In genomic region chr14:62270698-62271396, GRCm38 (mm10) we compare ENCODE assay signal across 24 mouse cellular contexts. TPM values are rescaled to one million over a fixed set of nuclear protein-coding genes. Genes with fewer than 3 reads are reported as not detected.
"Had no signal": no experiment of that assay in that cellular context is flagged by ENCODE, and none has a peak within 500 bp of the region (broad histone marks: within the 10 kb centered on the region; RNA-seq: fewer than 3 reads in every experiment).

No protein-coding gene starts in this region.

- H3K4me2 ChIP-seq: hindbrain, embryonic 14.5 days; intestine, embryonic 15.5 days; liver, embryonic 11.5 days; liver, embryonic 13.5 days; liver, embryonic 15.5 days had no signal

- H3K27ac ChIP-seq: heart, embryonic 10.5 days; hindbrain, embryonic 14.5 days; intestine, embryonic 15.5 days; layer of hippocampus, adult 2 months; left cerebral cortex, adult 2 months; liver, embryonic 13.5 days; liver, embryonic 15.5 days had no signal

- H3K27me3 ChIP-seq: intestine, embryonic 15.5 days; liver, embryonic 13.5 days; liver, embryonic 15.5 days had no signal

- H3K4me3 ChIP-seq: heart, embryonic 10.5 days; intestine, embryonic 15.5 days; layer of hippocampus, adult 2 months; left cerebral cortex, adult 2 months; liver, embryonic 13.5 days; liver, embryonic 15.5 days had no signal

- DNase-seq: gastrocnemius, postnatal 14 days; gastrocnemius, postnatal 36 days; heart, adult 11 months; heart, postnatal 14 days; heart, postnatal 36 days; kidney, adult 18-20 months; kidney, adult 8-10 months; kidney, postnatal 10 days; kidney, postnatal 25 days; kidney, postnatal 4 days; liver; liver, embryonic 13.5 days; liver, postnatal 0 days had no signal

- H3K4me1 ChIP-seq: heart, embryonic 10.5 days; intestine, embryonic 15.5 days; liver, embryonic 13.5 days; liver, embryonic 15.5 days had no signal

- ATAC-seq: hindbrain, embryonic 16.5 days; inflammation-experienced regulatory T-cells, adult 6 months; intestine, embryonic 15.5 days; intestine, postnatal 0 days; liver, postnatal 0 days had no signal

- H3K36me3 ChIP-seq: heart, embryonic 10.5 days; intestine, embryonic 15.5 days; liver, embryonic 13.5 days; liver, embryonic 15.5 days had no signal

- H3K9ac ChIP-seq: hindbrain, embryonic 14.5 days; intestine, embryonic 15.5 days; liver, embryonic 13.5 days; liver, embryonic 15.5 days; liver, postnatal 0 days had no signal

- H3K9me3 ChIP-seq: heart, embryonic 10.5 days; intestine, embryonic 15.5 days; liver, embryonic 13.5 days; liver, embryonic 15.5 days had no signal

RNA-seq across cellular contexts. Expression of gene Dleu7, which starts 22.0 kb away (rescaled TPM):
- total RNA-seq: gastrocnemius, adult 8-10 months; gastrocnemius, postnatal 14 days; gastrocnemius, postnatal 36 days; heart, postnatal 36 days had no signal
- polyA plus RNA-seq: inflammation-experienced regulatory T-cells, adult 6 months had no signal
